Mouse (Mus musculus): Measurements from ENCODE around the gene Herc1. TPM values are rescaled to one million over a fixed set of nuclear protein-coding genes. Genes with fewer than 3 reads are reported as not detected.

The Herc1 gene
- total RNA-seq (2022) = 100 to 1,000 TPM; 106 to 127 (median 112) TPM

DNA sequence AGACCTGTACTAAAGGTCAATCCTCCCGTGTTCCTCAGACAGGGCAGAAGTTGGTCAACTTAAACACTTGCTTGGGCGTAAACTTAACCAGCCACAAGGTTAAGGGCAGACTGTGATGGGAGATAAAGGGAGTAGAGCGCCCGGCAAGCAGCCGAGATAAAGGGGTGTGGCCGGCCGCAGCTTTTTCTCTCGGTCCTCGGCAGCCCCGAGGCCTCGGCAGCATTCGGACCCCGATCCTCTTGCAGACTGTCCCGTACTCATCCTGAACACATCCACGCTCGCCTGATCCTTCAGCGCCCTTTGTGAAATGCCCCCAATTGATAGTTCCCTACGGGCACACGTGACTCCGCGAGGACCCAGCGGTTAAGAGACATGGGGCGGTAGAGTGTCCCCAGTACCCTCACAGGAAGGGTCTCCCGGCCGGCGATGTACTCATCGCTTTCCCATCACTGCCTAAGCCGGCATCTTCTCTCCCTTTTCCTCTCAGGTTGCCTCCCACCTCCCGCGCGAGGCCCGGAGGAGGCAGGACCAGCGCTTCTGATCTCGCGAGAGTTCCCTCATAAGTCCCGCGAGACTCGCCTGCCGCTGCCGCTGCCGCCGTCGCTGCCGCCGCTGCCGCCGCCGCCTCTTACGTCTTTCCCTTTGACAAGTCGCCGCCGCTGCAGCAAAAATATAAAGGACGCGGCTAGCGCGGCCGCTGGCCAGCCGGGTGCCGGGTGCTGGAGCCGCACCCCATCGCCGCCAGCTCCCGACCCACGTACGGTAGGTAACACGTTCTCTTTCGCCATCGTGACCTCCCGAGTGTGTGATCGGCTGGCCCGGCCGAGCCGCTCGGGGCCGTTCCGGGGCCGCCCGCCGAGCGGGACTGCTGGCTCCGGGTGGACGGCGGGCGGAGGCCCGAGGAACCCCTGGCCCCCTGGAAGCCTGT, at the start of gene Herc1:
Gene Herc1 (plus strand): TSS at position 591 of the 928 bp plus-strand sequence.
- peak; percentile 87 to 94 for DNase-seq (ENCODE audit: low spot score in 2 of 2)

DNA sequence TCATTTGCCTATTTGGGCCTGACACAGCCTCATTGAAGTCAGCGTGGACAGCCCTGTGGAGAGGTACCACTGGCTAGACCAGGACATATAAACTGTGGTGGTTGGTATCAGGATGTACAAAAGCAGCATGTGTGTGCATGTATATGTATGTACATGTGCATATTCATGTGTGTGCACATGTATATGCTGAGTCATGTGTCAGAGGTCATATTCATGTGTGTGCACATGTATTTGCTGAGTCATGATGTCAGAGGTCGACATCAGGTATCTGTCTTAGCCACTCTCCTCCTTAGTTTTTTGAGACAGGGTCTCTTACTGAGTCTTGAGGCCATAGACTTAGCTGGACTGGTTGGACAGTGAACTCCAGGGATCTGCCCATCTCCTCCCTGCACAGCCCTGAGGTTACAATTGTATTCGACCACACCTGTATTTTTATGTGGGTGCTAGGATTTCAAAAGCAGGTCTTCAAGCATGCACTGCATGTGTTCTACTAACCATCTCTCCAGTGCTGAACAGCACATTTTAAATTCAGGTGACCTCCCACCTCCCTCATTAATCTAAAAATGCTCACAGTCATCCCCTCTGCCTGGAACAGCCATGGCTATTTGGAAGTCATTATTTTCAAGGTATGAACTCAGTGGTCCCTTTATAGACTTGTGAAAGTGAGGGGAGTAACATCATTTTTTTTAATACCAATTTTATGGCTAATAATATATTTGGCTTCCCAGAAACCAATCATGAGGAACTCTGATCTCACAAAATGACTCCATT, 45.7 kb upstream of the Herc1 start:
- no peak for DNase-seq (ENCODE audit: low spot score in 2 of 2)

DNA sequence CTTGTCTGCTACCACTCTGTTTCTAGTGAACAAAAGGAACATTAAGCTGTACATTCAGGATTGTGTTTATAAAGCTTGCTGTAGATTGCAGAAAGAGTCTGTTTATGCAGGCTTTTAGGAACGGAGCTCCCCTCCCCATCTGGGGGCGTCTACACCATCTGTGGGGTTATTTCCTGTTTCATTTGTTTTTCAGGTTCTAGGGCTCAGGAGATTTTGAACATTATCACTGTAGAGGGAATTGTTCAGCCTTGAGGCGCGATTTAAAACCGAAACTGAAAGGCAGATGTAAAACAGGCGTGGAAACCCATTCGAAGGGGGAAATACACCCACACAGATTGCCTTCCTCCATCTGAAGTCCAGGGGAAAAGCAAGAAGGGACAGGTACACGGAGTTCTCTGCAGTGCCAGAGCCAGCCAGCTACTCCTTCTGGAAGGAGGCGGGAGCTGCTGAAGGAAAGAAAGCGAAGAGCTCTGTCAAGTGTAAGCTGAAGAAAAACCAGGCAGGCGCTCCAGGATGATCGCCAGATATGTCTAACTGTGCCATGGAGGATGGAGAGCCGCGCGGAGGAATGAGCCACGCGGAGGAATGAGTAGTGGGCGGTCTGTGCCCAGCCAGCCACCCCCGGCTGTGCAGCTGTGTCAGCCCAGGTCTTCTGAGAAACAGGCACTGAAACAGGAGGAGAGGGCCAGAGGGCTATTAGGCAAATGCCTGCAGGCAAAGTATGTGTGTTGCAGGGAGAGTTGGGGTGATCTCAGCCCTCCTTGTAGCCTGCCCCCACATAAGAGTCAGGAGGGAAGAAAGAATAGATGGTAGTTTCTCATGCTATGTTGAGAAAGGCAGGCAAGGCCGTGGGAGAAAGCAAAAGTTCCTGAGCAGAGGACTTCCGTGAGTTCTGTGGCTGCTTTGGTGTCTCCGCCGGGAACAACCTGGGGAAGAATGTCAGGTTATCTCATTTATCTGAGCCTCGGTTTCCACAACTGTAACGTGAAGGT, 44.8 kb upstream of the Herc1 start:
- peak; percentile 71 to 89 for DNase-seq (ENCODE audit: low spot score in 2 of 2)

DNA sequence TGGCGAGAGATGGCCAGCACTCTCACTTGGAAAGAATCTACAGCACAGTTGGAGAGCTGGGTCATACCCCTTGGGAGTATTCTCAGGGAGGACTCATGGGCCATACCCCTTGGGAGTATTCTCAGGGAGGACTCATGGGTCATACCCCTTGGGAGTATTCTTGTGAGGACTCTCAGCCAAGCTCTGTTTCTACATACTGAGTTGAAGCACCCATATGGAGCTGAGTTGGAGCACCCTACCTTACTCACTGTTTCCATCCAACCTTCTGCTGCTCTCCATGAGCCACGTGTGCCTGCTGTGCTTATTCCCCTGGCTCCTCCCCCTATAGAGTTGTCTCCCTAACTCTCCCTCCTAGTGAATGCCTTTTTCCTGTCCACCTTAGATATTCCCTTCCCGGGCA, 43.8 kb upstream of the Herc1 start:
- no peak for DNase-seq (ENCODE audit: low spot score in 2 of 2)

DNA sequence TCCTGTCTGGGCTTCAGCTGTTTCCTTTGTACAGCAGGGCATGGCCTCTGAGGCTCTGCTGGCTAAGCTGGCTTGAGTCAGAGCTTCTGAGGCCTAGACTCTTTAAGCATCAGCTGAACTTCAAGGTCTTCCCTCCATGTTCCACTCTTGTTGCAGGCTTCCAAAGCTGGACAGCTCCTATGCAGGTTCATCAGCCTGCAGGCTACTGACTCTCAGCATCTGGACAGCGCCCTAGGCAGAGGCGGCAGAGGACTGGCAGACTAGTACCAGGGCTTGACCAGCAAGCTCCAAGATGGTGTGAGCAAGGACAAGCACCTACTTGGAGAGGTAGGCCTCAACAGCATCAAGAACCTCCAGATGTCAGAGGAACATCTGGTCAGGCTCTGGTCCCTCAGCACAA, 42.9 kb upstream of the Herc1 start:
- no peak for DNase-seq (ENCODE audit: low spot score in 2 of 2)

DNA sequence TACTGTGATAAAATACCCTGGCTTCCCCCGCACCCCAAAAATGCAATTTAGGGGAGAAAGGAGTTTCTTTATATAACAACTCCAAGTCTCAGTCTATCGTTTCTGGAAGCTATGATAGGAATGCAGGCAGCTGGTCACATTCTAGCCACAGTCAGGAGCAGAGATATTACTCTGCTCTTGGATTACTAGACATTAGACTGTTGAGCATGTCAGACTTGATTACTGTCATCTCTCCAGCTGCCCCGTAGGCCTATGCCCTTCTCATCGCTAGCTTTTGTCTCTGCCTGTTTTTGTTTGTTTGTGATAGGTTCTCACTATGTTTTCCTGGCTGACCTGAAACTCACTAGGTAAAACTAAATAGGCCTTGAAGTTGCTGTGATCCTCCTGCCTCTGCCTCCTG, 41.5 kb upstream of the Herc1 start:
- DNase-seq (ENCODE audit: low spot score in 2 of 2) = no peak

DNA sequence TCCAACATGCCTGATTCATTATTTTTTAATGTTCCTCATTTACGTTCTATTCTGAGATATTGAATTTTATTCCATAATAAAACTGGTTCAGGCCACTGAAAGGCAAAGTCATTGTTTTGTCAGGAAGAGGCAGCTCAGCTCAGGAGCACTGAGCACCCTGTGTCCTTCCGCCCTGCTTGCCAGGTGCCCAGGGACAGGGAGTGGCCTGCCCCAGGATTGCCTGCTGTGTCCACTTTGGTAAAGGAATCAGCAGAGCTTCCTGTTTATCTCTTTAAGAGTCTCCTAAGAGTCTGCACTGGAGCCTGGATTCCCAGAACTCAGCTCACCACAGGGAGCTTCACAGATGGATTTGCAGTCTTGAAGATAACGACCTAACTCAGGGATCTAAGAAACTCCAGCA, 38.8 kb upstream of the Herc1 start:
- no peak for DNase-seq (ENCODE audit: low spot score in 2 of 2)

DNA sequence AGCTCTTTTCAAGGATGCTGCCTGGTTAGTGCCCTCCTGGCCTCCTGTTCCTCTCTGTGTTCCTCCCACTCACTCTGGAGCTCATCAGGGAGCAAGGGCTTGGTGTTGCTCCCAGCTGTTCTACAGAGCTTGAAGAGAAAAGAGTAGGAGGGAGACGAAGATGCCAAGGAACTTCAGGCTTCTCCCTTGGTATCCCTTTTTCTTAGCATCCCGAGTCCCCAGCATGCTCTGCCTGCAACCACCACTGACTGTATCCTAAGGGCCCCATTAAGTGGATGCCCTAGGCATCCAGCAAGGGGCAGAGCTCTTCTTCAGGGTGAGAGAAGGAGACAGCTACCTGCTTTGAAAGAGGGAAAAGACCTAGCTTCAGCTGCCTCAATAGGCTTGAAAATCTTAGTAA, 33.6 kb upstream of the Herc1 start:
- DNase-seq (ENCODE audit: low spot score in 2 of 2) = no peak

DNA sequence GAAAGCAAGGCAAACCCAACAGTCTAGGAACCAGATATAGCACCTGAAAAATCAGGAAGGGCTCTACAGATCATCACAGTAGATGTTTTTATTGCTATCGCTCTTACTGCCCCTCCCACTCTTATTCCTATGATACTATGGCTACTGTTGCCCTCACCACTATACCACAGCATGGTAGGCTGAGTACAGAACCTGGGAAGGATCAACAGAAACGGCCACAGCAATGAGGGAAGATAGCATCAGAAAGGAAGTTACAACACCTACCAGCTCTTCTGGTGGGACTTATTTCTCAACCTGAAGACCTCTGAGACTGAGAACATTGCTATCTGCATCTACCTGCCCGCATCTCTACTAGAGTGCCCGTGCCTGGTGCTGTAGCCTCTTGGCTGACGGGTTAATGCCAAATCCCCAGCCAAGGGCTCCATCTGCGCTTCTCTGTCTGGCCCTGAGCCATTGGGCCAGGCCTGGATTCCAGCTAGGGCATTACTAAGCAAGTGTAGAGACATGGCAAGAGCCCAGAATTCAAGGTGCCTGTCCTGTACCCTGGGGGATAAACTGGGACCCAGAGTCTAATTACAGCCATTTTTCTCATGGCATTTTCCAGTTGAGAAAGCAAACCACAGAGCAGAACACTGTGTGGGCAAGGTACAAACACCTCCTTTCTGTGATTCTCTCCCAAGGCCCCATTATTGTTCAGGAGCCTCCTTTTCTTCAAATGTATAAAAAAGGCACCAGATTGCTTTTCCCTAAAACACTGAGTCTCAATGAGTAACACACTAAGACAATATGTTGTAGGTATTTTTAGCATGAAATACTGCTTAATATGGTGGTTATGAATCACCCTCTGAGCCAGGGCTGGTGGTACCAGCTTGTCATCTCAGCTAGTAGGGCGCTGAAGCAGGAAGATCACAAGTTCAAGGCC, 28.0 kb upstream of the Herc1 start:
- peak in 1 of 2 experiments; percentile 66 for DNase-seq (ENCODE audit: low spot score in 2 of 2)

DNA sequence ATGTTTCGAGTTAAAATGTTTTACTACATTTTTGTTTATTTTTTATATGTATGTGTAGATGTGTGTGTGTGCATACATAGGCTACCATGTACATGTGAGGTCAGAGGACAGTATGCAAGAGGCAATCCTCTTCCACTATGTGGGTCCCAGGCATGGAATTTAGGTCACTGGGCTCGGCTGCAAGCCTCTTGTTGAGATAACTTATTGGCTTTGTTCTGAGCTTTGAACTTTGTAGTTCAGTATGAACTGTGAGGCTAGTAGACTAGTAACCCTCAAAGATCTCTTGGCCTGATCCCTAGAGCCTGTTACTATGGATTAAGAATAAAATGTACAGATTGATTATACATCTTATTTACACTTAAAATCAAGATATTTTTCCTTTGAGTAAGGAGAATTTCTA, 23.4 kb upstream of the Herc1 start:
- no peak for DNase-seq (ENCODE audit: low spot score in 2 of 2)

DNA sequence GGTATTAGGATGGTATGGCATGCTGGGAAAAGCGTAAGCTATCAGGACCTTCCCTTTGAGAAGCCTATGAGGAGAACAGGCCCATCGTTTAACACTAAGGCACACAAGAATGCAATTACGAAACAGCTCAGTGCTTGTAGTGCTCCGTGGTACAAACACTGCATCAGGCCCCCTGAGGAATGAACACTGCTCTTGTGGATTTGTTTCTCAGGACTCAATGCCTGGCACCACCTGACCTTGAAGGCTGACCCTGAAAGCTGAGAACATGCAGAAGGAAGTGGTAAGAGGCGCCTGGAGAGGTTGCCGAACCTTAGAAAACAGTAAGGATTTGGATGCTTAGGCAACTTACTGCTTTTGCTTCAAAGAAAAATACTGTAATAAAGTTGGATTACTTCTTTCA, 20.8 kb upstream of the Herc1 start:
- no peak for DNase-seq (ENCODE audit: low spot score in 2 of 2)

DNA sequence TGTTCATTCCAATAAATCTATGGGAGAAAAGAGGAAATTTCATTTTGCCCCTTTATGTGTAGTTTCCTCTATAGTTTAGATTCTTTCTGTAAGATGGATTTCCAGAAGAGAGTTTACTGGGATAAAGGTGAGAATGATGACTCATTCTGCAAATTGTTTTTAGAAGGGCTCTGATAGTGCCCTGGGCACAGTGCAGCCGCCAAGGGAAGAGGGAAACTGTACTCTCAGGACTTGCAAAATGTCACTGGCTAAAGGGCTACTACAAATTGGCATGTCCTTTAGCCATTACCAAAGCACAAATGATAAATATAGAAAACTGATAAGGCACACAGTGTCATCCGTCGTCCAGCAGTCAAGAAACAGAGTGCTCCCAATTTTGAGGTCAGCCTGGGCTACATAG, 19.8 kb upstream of the Herc1 start:
- no peak for DNase-seq (ENCODE audit: low spot score in 2 of 2)

DNA sequence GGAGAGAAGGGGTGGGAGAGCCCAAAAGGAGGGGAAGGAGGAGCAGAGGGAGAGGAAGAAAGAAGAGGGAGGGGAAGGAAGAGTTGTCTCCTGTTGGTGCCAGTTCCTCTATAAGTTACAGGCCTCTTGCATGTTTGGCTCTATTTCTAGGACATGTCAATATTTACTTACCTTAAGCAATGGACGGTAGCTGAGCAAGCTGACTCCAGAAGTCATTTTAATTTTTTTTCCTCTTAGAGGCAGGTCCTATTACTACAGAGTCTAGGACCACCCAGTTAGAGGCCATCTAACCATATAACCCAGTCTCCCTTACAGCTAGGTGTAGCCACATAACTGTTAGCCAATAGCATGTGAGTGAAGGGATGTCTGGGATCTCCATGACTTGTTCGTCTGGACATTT, 18.7 kb upstream of the Herc1 start:
- DNase-seq (ENCODE audit: low spot score in 2 of 2) = no peak

DNA sequence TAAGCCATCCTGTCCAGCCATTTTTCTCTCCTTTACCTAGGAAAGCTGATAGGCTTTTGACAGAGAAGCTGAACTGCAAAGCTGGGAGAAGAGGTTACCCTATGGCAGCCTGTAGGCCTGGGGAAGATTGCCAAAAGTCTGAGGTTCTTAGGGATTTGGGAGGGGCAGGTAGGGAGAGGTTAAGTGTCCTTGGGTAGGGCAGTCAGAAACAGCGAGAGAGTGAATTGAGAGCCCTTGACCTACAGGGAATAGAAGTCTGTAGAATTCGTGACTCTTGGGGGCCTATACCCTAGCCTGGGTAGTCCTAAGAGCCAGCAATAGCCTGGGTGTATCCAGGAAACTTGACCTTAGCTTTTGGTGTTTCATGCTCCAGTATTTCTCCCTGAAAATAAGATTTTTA, 17.9 kb upstream of the Herc1 start:
- DNase-seq (ENCODE audit: low spot score in 2 of 2) = no peak

DNA sequence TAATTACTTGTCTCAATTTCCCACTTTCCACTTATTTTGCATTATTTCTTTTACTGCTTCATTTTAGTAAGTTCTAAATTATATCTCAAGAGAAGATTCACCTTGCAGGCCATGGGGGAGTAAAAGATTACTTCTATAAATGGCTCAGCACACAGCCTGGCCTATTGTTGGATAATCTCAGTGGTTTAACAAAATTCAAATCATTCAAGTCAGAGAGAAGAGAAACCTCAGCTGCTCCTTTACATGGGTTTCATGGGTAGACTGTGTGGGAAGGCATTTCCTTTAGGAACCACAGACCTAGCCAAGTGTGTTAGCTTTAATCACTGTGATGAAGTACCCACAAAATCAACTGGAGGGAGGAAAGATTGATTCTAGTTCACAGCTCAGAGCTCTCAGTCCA, 13.0 kb upstream of the Herc1 start:
- DNase-seq (ENCODE audit: low spot score in 2 of 2) = no peak

DNA sequence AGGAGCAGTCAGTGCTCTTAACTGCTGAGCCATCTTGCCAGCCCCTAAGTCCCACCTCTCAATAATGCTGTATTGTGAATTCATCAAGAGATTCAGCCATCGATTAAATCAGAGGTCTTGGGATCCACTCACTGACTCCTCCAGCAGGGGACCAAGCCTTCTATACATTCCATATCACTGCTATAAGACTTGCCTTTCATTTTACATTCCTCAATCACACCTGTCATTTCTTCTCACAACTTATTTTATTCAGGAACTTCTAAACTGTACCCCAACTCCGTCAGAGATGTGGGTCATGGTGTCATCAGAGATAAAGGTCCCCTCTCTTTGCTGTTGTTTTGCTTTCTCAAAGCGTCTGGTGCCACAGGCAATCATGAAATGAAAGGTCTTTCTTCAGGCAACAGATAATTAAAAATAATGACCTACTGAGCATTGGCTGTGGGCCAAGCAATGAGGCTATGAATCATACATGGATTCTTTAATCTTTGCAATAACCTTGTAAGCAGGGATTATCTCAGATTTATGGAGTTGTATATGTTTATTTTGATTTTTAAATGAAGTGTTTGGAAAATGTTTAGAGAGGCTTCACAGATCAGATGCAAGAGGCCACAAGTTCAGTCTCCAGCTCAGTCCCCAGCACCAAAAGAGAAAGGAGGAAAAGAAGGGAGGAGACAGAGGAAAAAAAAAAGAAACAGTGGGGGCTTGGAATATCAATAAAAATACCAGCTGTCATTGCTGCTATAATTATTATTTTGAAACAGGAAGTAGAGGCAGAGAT, 12.1 kb upstream of the Herc1 start:
- no peak for DNase-seq (ENCODE audit: low spot score in 2 of 2)

DNA sequence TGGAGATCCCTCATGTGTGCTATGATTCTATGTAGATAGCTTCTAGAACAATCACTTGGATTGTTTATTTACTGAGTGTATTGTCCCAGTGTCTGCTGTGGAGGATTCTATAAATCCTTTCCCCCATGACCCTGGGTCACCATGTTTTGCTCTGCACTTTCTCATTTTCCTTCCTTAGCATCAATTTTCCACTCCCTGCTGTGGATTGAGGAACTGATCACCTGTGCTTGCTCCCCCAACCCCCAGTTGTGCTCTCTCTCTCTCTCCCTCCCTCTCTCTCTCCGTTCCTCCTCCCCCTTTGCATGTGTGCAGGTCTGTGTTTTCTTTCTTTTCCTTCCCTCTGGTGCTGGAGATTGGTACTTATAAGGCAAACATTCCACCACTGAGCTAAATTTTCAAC, 10.5 kb upstream of the Herc1 start:
- DNase-seq (ENCODE audit: low spot score in 2 of 2) = no peak

DNA sequence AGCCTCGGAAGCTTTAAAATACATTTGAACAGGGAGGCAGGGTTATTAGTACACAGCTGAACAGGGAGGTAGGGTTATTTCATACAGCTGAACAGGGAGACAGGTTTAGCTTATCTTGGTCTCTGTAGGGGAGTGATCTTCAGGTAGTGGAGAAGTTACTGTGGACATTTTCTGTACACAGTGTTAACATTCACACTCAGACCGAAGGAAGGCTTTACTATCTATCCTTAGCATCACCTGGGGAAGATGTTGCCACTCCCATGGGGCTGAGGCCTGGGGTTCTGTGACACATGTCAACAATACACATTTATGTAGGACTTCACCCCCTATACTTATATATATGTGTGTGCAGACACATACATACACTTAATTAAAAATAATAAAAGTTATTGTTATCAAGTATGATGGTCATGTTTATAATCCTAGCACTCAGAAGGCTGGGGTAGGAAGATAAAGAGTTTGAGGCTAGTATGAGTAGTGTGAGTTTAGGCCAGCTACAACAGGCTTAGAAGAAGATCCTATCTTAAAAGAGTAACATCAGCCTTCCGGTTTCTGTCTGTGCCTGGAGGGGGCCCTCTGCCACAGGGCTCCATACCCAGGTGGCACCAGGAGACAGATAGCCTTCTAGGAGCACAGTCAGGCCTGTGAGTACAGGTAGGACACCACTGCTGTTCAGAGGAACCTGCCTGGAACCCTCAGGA, 9.7 kb upstream of the Herc1 start:
- no peak for DNase-seq (ENCODE audit: low spot score in 2 of 2)

Data from left cerebral cortex, adult 8-10 months (tissue).